Mouse (Mus musculus): ENCODE data around the gene Btbd18. TPM values are rescaled to one million over a fixed set of nuclear protein-coding genes. Genes with fewer than 3 reads are reported as not detected.

The Btbd18 gene
- polyA plus RNA-seq, 1 experiment: not detected

GRCm38 (mm10) chr2:84711898-84712297, 53.0 kb downstream of the Btbd18 start:
- no peak for DNase-seq (ENCODE audit: low read depth)
- TF ChIP-seq CTCF (IDR thresholded peaks at IDR 0.05; ENCODE audit: borderline replicate concordance, extremely low read depth, insufficient read depth, insufficient read length) (no peak), POLR2A (IDR thresholded peaks at IDR 0.05; ENCODE audit: borderline replicate concordance, extremely low read depth, insufficient read depth, insufficient read length, poor library complexity, severe bottlenecking) (no peak)

- TF ChIP-seq POLR2A (IDR thresholded peaks at IDR 0.05; ENCODE audit: borderline replicate concordance, extremely low read depth, insufficient read depth, insufficient read length, poor library complexity, severe bottlenecking): no peak
- no peak for DNase-seq (ENCODE audit: low read depth)
Measured at GRCm38 (mm10) chr2:84714422-84714810, 55.5 kb downstream of the Btbd18 start.

DNA sequence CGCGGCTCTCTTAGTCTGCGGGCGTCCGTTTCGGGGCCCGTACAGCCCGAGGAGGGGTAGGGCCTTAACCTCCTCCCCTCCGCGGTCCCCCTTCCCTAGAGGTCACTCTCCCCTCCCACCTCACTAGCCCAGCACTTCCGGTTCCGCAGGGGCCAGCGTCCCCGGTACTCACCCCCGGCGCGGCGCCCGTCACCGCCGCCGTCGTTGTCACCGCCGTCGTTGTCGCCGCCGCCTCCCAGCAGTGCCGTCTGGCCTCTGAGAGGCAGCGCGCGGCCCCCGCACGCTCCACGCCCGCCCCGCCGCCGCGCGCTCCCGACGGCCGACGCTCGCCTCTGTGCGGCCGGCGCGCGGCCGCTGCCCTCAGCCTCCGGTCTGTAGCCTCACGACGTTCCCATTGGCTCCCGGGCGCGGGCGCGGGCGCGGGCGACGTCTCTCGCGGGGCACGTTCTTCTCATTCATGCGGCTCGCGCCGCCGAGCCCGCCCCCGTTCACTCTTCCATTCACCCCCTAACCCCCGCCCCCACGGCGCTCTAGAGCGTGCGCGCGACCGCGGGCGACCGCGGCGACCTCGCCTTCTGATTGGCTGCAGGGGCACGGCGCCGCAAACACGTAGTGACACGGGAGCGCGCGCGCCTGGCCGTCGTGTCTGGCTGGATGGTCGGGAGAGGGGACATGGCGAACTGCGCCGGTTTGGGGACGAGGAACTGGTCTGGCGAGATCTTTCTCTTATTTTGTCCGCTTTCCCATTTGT, 56.1 kb downstream of the Btbd18 start, which contains the start of gene Zdhhc5:
Gene Zdhhc5 (minus strand): TSS at position 370 of the 751 bp plus-strand sequence.
- TF ChIP-seq POLR2A (IDR thresholded peaks at IDR 0.05; ENCODE audit: borderline replicate concordance, extremely low read depth, insufficient read depth, insufficient read length, poor library complexity, severe bottlenecking) (peak; percentile 92), CTCF (IDR thresholded peaks at IDR 0.05; ENCODE audit: borderline replicate concordance, extremely low read depth, insufficient read depth, insufficient read length) (no peak)
- DNase-seq (ENCODE audit: low read depth): peak; percentile 100

DNA sequence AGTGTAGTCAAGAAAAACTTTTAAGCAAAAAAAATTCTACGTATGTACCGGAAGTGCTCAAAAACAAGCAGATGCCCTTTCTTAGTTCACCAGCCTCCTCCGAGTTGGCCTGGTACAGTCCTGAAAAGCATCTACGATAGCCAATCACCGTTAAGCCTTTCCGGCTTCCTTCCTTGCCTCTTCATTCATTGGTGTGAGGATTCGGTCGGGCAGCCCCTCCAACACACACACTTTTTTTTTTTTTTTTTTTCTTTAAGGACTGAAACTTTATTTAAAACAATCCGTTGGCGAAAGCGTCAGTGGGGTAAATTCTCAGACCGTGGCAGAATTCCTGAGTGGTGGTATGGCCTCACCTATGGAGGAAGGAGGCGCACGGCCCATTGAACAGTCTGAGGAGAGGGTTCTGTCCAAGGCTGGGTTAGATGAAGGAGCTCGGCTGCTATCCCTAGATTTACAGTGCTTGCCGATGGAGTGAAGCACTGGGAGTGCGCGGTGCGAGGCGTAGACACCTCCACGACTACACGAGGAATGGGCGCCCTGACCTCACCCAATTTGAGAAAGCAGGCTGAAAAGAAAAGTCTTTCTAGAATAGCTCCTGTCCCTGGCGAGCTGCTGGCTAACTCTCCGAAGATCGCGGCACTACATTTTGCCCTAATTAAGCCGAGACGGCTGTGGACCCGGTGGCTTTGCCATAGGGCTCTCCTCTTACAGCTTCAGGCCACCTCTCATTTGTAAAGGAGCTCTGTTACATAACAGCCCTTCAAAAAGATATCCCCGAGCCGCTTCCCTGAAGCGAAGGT, 56.9 kb downstream of the Btbd18 start:
- no peak for TF ChIP-seq POLR2A (IDR thresholded peaks at IDR 0.05; ENCODE audit: borderline replicate concordance, extremely low read depth, insufficient read depth, insufficient read length, poor library complexity, severe bottlenecking)
- TF ChIP-seq CTCF (IDR thresholded peaks at IDR 0.05; ENCODE audit: borderline replicate concordance, extremely low read depth, insufficient read depth, insufficient read length): no peak
- DNase-seq (ENCODE audit: low read depth): peak; percentile 99

DNA sequence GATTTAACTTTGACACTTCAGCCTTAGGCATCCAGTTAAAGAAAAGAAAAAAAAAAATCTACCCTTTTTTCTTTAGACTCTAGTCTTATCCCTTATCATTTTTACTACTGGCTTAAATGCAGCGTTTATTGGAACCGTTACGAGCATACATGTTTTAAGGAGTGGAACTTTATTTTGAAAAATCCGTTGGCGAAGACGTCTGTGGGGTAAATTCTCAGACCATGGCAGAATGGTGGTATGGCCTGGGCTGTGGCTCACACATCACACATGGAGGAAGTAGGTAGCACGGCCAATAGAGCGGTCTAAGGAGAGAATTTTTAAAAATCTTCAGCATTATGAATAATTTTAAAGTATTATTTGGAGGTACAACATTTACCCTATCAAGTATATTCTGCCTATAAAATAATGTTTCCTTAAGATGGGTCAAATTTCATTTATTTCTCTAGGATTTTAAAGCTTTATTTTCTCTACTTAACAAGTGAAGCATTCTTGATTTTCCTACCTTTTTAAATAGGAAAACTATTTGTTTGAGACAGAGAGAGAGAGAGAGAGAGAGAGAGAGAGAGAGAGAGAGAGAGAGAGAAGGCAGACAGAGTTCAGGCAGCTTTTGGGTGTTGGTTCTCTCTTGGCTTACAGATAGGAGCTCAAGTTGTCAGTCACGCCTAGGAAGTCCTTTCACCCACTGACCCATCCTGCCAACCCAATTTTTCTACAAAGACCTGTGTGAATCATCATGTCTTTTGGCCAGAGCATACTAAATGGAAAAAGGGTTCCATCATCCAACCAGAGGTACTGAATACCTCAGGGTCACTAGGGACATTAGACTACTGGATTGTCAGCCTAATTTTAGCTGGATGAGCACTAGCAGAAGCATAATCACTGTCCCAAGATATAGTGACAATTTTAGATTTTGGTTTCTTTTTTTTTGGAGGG, 57.8 kb downstream of the Btbd18 start:
- no peak for TF ChIP-seq POLR2A (IDR thresholded peaks at IDR 0.05; ENCODE audit: borderline replicate concordance, extremely low read depth, insufficient read depth, insufficient read length, poor library complexity, severe bottlenecking)
- TF ChIP-seq CTCF (IDR thresholded peaks at IDR 0.05; ENCODE audit: borderline replicate concordance, extremely low read depth, insufficient read depth, insufficient read length): no peak
- DNase-seq (ENCODE audit: low read depth): no peak

GRCm38 (mm10) chr2:84717357-84717756, 58.5 kb downstream of the Btbd18 start:
- no peak for DNase-seq (ENCODE audit: low read depth)
- no peak for TF ChIP-seq POLR2A (IDR thresholded peaks at IDR 0.05; ENCODE audit: borderline replicate concordance, extremely low read depth, insufficient read depth, insufficient read length, poor library complexity, severe bottlenecking)
- no peak for TF ChIP-seq CTCF (IDR thresholded peaks at IDR 0.05; ENCODE audit: borderline replicate concordance, extremely low read depth, insufficient read depth, insufficient read length)

Other genes with a start within 250 kb of the Btbd18 start
- gene Calcrl, start 233.7 kb upstream of the Btbd18 start, polyA plus RNA-seq (2012; rRNA removed): 1.9 and 5.0 TPM in 2 replicates
- gene Tfpi, start 182.3 kb upstream of the Btbd18 start, polyA plus RNA-seq (2012; rRNA removed): 9.1 and 12.3 TPM in 2 replicates
- 78.6 and 86.7 TPM in 2 replicates for gene Ctnnd1, start 8.3 kb upstream of the Btbd18 start, polyA plus RNA-seq (2012; rRNA removed)
- 193 and 319 TPM in 2 replicates for gene Selenoh, start 11.7 kb downstream of the Btbd18 start, polyA plus RNA-seq (2012; rRNA removed)
- gene Gm28635, start 19.0 kb downstream of the Btbd18 start, polyA plus RNA-seq (2012; rRNA removed): 0.03 TPM in 1 of 2 replicates, not detected in the other
- 33.6 and 40.1 TPM in 2 replicates for gene Med19, start 19.3 kb downstream of the Btbd18 start, polyA plus RNA-seq (2012; rRNA removed)
- 129 and 170 TPM in 2 replicates for gene Tmx2, start 20.1 kb downstream of the Btbd18 start, polyA plus RNA-seq (2012; rRNA removed)
- 34.8 and 35.4 TPM in 2 replicates for gene Zdhhc5, start 56.1 kb downstream of the Btbd18 start, polyA plus RNA-seq (2012; rRNA removed)
- gene Clp1, start 68.3 kb downstream of the Btbd18 start, polyA plus RNA-seq (2012; rRNA removed): 15.8 and 21.4 TPM in 2 replicates
- 41.7 and 61.5 TPM in 2 replicates for gene Ypel4, start 75.0 kb downstream of the Btbd18 start, polyA plus RNA-seq (2012; rRNA removed)
- gene Gm19426, start 84.6 kb downstream of the Btbd18 start, polyA plus RNA-seq (2012; rRNA removed): 6.8 and 7.6 TPM in 2 replicates
- 22.5 and 29.6 TPM in 2 replicates for gene Serping1, start 116.4 kb downstream of the Btbd18 start, polyA plus RNA-seq (2012; rRNA removed)
- gene Ube2l6, start 139.7 kb downstream of the Btbd18 start, polyA plus RNA-seq (2012; rRNA removed): 12.2 and 13.8 TPM in 2 replicates
- gene Smtnl1, start 163.6 kb downstream of the Btbd18 start, polyA plus RNA-seq (2012; rRNA removed): not detected in 2 replicates
- gene Timm10, start 167.9 kb downstream of the Btbd18 start, polyA plus RNA-seq (2012; rRNA removed): 62.7 and 80.6 TPM in 2 replicates
- 3.4 and 5.9 TPM in 2 replicates for gene Slc43a1, start 179.8 kb downstream of the Btbd18 start, polyA plus RNA-seq (2012; rRNA removed)
- 18.3 and 32.2 TPM in 2 replicates for gene Rtn4rl2, start 227.6 kb downstream of the Btbd18 start, polyA plus RNA-seq (2012; rRNA removed)

Data from brain, embryonic 14.5 days (tissue).